Mouse (Mus musculus) ES-Bruce4 (cell line): ENCODE data around the gene Nanog. TPM values are rescaled to one million over a fixed set of nuclear protein-coding genes. Genes with fewer than 3 reads are reported as not detected.

ENCODE experiments used
- H3K27ac ChIP-seq: 2 replicates; pipeline ENCODE4 v1.5.1; 2012; ENCODE audit warnings: low read length, inconsistent platforms; ENCODE audit not compliant: insufficient read depth
- H3K27me3 ChIP-seq: 2 replicates; pipeline ENCODE4 v1.6.1; 2012; ENCODE audit warnings: mild to moderate bottlenecking, low read length, inconsistent platforms; ENCODE audit not compliant: control insufficient read depth, poor library complexity, insufficient read depth, severe bottlenecking
- H3K36me3 ChIP-seq: 2 replicates; pipeline ENCODE4 v1.6.1; 2012; ENCODE audit warnings: inconsistent platforms, mild to moderate bottlenecking, low read length, moderate library complexity; ENCODE audit not compliant: control insufficient read depth, poor library complexity, insufficient read depth, severe bottlenecking
- H3K4me1 ChIP-seq: one replicate; pipeline ENCODE4 v1.8.1; 2011; ENCODE audit warnings: low read length; ENCODE audit not compliant: control insufficient read depth, insufficient read depth
- H3K4me3 ChIP-seq: 2 replicates; pipeline ENCODE4 v1.5.1; 2011; ENCODE audit warnings: low read depth, mild to moderate bottlenecking, low read length
- H3K9ac ChIP-seq: 2 replicates; pipeline ENCODE4 v1.6.1; 2012; ENCODE audit warnings: low read depth, mild to moderate bottlenecking, inconsistent platforms; ENCODE audit not compliant: poor library complexity, severe bottlenecking
- H3K9me3 ChIP-seq: replicated peaks from 2 replicates; pipeline ENCODE4 v1.6.1; 2012; ENCODE audit warnings: mild to moderate bottlenecking, low read length, inconsistent platforms; ENCODE audit not compliant: control insufficient read depth, poor library complexity, insufficient read depth, severe bottlenecking
- CTCF ChIP-seq: IDR thresholded peaks from one replicate; pipeline ENCODE4 v1.8.1; 2011; ENCODE audit warnings: low read depth, low read length
- EP300 ChIP-seq: IDR thresholded peaks from 2 replicates; pipeline ENCODE4 v1.6.1; 2011; ENCODE audit warnings: low read depth, low read length; ENCODE audit not compliant: insufficient read depth
- POLR2A ChIP-seq: IDR thresholded peaks from one replicate; pipeline ENCODE4 v1.8.1; 2011; ENCODE audit warnings: low read length; ENCODE audit not compliant: insufficient read depth
- polyA plus RNA-seq: library from polyadenylated mRNA; stranded (reverse); fragments of >200 nt; gene quantifications from 2 replicates; pipeline ENCODE4 v1.2.4, GENCODE M21; 2011; ENCODE audit warnings: low read depth; ENCODE audit not compliant: missing spikeins, insufficient read depth, insufficient read length

Gene Nanog
- 610 and 613 TPM in 2 replicates for polyA plus RNA-seq

DNA sequence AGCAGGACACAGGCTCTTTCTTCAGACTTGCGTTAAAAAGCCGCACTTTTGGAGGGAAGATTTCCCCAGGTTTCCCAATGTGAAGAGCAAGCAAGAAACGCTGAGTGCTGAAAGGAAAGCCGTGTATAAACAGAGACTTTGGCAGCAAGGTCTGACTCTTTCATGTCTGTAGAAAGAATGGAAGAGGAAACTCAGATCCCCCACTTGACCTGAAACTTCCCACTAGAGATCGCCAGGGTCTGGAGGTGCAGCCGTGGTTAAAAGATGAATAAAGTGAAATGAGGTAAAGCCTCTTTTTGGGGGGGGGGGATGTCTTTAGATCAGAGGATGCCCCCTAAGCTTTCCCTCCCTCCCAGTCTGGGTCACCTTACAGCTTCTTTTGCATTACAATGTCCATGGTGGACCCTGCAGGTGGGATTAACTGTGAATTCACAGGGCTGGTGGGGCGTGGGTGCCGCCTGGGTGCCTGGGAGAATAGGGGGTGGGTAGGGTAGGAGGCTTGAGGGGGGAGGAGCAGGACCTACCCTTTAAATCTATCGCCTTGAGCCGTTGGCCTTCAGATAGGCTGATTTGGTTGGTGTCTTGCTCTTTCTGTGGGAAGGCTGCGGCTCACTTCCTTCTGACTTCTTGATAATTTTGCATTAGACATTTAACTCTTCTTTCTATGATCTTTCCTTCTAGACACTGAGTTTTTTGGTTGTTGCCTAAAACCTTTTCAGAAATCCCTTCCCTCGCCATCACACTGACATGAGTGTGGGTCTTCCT is at the start of gene Nanog:
TSS of gene Nanog (plus strand) at position 454 of the 765 bp plus-strand sequence.
- Histone ChIP-seq H3K4me3 (peak within 1 kb of the TSS; percentile 80), H3K27me3 (no peaks in the 10 kb centered on the region), H3K36me3 (peaks cover 20% of the 10 kb centered on the region), H3K4me1 (peaks cover 3% of the 10 kb centered on the region), H3K9ac (peak within 1 kb of the TSS; percentile 75), H3K9me3 (no peaks in the 10 kb centered on the region), H3K27ac (peak within 1 kb of the TSS; percentile 95)
- TF ChIP-seq EP300 (peak; percentile 99), POLR2A (peak; percentile 96), CTCF (no peak)

DNA sequence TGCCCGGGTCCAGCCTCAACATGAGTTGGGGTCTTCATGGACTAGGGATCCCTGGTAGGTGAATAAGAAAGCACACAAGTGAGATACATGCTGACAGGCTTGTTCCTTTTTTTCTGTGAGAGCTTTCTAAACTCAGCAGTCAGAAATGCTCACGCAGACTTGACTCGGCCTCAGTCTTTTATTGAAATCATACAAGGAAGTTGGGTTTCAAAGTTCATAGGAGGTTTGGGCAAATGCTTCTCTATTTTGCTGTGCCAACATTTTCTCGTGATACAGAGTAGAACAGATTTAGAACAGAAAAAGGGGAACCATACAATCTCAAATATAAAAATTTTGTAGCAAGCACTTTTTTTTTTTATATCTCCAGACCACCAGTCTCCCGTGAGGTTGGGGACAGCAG is 49.7 kb upstream of the Nanog start:
- H3K27me3 ChIP-seq = no peaks in the 10 kb centered on the region
- H3K27ac ChIP-seq = no peak overlapping the region
- TF ChIP-seq POLR2A (no peak), CTCF (no peak)

DNA sequence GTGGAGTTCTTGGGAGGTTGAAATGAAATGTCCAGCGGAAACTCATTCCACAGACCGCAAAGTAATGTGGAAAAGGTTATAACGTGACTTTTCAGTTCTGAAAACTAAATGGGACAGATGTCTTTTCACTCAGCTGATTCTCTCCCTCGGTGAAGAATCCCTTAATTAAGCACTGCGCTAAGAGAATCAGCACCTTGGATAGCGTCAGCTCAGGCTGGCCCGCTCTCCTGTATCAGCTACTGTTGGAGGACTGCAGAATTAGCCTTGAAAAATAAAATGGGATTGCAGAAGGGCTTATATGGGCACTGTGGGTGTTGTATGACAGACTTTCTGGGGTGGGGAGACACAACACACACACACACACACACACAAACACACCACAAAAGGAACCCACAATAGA is 47.7 kb upstream of the Nanog start:
- Histone ChIP-seq H3K9me3 (no peaks in the 10 kb centered on the region), H3K36me3 (no peaks in the 10 kb centered on the region)
- TF ChIP-seq POLR2A (no peak), CTCF (no peak), EP300 (no peak)

More for the DNA sequence above, 49.7 kb upstream of the Nanog start:
- no peaks in the 10 kb centered on the region for H3K36me3 ChIP-seq
- H3K9me3 ChIP-seq = no peaks in the 10 kb centered on the region
- no peak overlapping the region for H3K4me3 ChIP-seq
- no peak overlapping the region for H3K9ac ChIP-seq
- peaks cover 6% of the 10 kb centered on the region for H3K4me1 ChIP-seq

DNA sequence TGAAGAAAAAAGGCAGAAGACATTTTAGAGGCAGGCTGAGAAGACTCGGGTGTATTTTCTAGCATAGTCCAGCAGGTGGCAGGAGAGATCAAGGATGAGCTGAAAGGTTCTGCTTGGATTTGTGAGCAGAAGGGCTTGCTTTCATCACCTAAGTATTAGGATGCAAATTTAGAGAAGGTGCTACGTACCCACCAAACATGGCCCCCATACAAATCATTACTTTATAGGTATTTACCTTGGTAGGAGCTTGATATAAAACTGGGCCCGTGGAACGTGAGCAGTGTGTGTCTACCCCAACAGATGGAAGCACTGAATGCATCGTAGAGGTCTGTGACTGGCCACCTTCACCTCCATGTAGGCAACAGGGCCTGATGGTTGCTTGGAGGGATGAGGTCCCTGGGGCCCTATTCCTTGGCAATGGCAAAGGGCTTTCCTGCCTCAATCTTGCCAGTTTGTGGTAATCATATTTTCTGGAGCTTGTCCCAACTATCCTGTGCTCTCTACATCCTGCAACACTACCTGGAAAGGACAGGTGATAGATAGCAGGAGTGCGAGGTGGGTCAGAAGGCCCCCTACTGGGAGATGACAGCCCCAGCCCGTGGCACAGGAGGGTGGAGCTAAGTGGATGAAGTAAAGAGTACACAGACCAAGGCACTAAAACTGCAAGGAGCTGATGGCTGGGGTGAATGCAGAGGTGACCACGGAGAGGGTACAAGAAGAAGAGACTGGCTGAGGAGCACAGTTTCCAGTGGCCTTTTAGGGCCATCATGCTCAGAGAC is 46.5 kb upstream of the Nanog start:
- H3K27ac ChIP-seq = peak overlapping the region; percentile 23
- no peak overlapping the region for H3K9ac ChIP-seq
- peaks cover 7% of the 10 kb centered on the region for H3K4me1 ChIP-seq
- no peaks in the 10 kb centered on the region for H3K36me3 ChIP-seq
- no peaks in the 10 kb centered on the region for H3K9me3 ChIP-seq
- no peaks in the 10 kb centered on the region for H3K27me3 ChIP-seq
- no peak overlapping the region for H3K4me3 ChIP-seq
- TF ChIP-seq POLR2A = no peak
- TF ChIP-seq EP300 = no peak
- TF ChIP-seq CTCF = no peak

More for the DNA sequence above, 47.7 kb upstream of the Nanog start:
- Histone ChIP-seq H3K4me3 (no peak overlapping the region), H3K27me3 (no peaks in the 10 kb centered on the region), H3K4me1 (peaks cover 6% of the 10 kb centered on the region), H3K9ac (no peak overlapping the region), H3K27ac (no peak overlapping the region)

DNA sequence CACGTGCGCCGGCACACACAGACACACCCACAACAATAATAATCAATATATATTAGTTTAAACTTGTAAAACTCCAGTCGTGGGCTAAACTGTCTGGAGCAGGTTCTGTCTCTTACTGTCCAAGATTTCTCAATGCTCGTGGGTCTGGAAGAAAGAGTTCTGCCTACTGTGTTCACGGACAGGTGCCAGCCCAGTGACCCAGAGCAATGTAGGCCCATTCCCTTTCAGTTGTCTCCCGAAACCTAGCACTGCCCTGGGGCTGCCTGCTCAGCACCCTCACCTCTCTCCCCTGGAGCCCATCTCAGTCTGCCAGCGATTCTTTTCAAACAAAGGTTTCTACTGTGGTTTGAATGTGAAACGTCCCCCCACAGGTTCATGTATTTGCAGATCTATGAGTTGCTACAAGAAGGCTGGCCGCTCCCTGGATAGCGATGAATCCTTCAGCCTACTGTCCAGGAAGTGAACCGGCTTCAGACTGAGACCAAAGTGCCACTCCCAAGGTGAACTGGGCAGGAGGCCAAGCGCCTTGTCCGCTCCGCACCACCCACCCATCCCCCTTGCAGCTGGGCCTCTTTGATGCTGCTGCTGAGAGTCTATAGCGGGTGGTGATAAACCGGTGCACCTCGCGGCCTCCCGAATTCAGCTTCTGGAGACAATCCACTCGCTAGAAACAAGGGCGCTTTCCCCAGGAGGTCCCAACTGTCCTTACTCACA is 44.6 kb upstream of the Nanog start:
- no peak overlapping the region for H3K4me3 ChIP-seq
- no peaks in the 10 kb centered on the region for H3K27me3 ChIP-seq
- H3K4me1 ChIP-seq = peaks cover 7% of the 10 kb centered on the region
- no peaks in the 10 kb centered on the region for H3K36me3 ChIP-seq
- no peaks in the 10 kb centered on the region for H3K9me3 ChIP-seq
- H3K9ac ChIP-seq = peak overlapping the region; percentile 49
- peak overlapping the region; percentile 95 for H3K27ac ChIP-seq
- no peak for TF ChIP-seq POLR2A
- peak; percentile 98 for TF ChIP-seq EP300
